Mouse (Mus musculus) liver, embryonic 14.5 days (tissue): ENCODE measurements at regions not wholly inside any gene's neighbourhood (a gene's known extent, or its start where the extent isn't known, plus 50 kb on each side); places are given as distances from the start of the nearest gene placed in this dataset.

ENCODE experiments used
- ATAC-seq: fragments of 200-750 bp; cut with Nextera tagmentation; 2 replicates; pipeline ENCODE4 v1.8.0; 2017; ENCODE audit warnings: moderate number of reproducible peaks, mild to moderate bottlenecking, moderate library complexity; ENCODE audit not compliant: insufficient read depth
- DNase-seq, 3 experiments: peaks; one replicate each; pipeline ENCODE4 v3.0.0-alpha.2; 2012 to 2013; ENCODE audit warnings: low read depth in 3 of 3, low spot score in 3 of 3
- H3K27ac ChIP-seq: fragments of 300-500 bp; sonication (generic); 2 replicates; pipeline ENCODE4 v1.5.1; 2014; ENCODE audit warnings: moderate library complexity, mild to moderate bottlenecking, control low read depth, inconsistent platforms
- H3K27me3 ChIP-seq: fragments of 300-500 bp; sonication (generic); 2 replicates; pipeline ENCODE4 v1.6.1; 2014; ENCODE audit warnings: mild to moderate bottlenecking, low read length, moderate library complexity; ENCODE audit not compliant: control insufficient read depth, insufficient read depth
- H3K36me3 ChIP-seq: fragments of 300-500 bp; sonication (generic); replicated peaks from 2 replicates; pipeline ENCODE4 v1.6.1; 2014; ENCODE audit warnings: low read depth; ENCODE audit not compliant: control insufficient read depth, insufficient read depth
- H3K4me1 ChIP-seq, 2 experiments: fragments of 200-500 bp in 1 of 2; fragments of 300-500 bp in 1 of 2; sonication (generic) in 1 of 2; replicated peaks; 2 replicates each; pipeline ENCODE4 v1.6.1; 2012 to 2014; ENCODE audit warnings: antibody characterized with exemption in 1 of 2, inconsistent platforms in 1 of 2, low read length in 1 of 2; ENCODE audit not compliant: control insufficient read depth in 2 of 2, insufficient read depth in 2 of 2
- H3K4me2 ChIP-seq: fragments of 300-500 bp; sonication (generic); 2 replicates; pipeline ENCODE4 v1.6.1; 2014; ENCODE audit warnings: low read depth, mild to moderate bottlenecking, control low read depth, moderate library complexity
- H3K4me3 ChIP-seq, 2 experiments: fragments of 200-500 bp in 1 of 2; fragments of 300-500 bp in 1 of 2; sonication (generic) in 1 of 2; 2 replicates each; pipeline ENCODE4 v1.5.1; 2012 to 2014; ENCODE audit warnings: low read depth in 2 of 2, low read length in 2 of 2, mild to moderate bottlenecking in 2 of 2, control low read depth in 1 of 2, inconsistent platforms in 1 of 2, moderate library complexity in 1 of 2; ENCODE audit not compliant: insufficient read depth in 1 of 2
- H3K9ac ChIP-seq: fragments of 300-500 bp; sonication (generic); replicated peaks from 2 replicates; pipeline ENCODE4 v1.6.1; 2014; ENCODE audit warnings: mild to moderate bottlenecking, control low read depth, moderate library complexity
- H3K9me3 ChIP-seq: fragments of 300-500 bp; sonication (generic); 2 replicates; pipeline ENCODE4 v1.6.1; 2016; ENCODE audit warnings: low read length, mixed read lengths; ENCODE audit not compliant: control insufficient read depth
- CTCF ChIP-seq: IDR thresholded peaks from 2 replicates; pipeline ENCODE4 v1.5.1; 2016; ENCODE audit warnings: antibody characterized with exemption, low read depth, control low read depth
- EP300 ChIP-seq: IDR thresholded peaks from 2 replicates; pipeline ENCODE4 v1.6.1; 2016; ENCODE audit warnings: antibody characterized with exemption, low read depth
- WGBS: fragments of 180-500 bp; shearing (Covaris S2); extraction: QIAGEN DNeasy Blood & Tissue Kit; methylation state at CpG from one replicate; pipeline ENCODE4 v1.1.7; 2014; ENCODE audit not compliant: insufficient replicate concordance; 5-methylcytosine and 5-hydroxymethylcytosine counted together

- no peak overlapping the region for H3K4me3 ChIP-seq
- TF ChIP-seq EP300 (no peak), CTCF (no peak)
- H3K27ac ChIP-seq, result no peak overlapping the region
- DNase-seq, result no peak
- no peaks in the 10 kb centered on the region for H3K9me3 ChIP-seq
- no peaks in the 10 kb centered on the region for H3K4me1 ChIP-seq
- no peak overlapping the region for H3K4me2 ChIP-seq
- H3K27me3 ChIP-seq, result no peaks in the 10 kb centered on the region
- no peaks in the 10 kb centered on the region for H3K36me3 ChIP-seq
- no peak for ATAC-seq
- no peak overlapping the region for H3K9ac ChIP-seq
- 51% methylated on average over 2 of the region's 2 CpGs for WGBS
These were observed 70.9 kb upstream of the Btg1 start for GRCm38 (mm10) chr10:96545761-96546388.

- 46% methylated on average over 2 of the region's 2 CpGs for WGBS
- H3K9me3 ChIP-seq, result no peaks in the 10 kb centered on the region
- H3K36me3 ChIP-seq, result no peaks in the 10 kb centered on the region
These were observed 67.2 kb upstream of the Btg1 start for GRCm38 (mm10) chr10:96549651-96550050.

DNA sequence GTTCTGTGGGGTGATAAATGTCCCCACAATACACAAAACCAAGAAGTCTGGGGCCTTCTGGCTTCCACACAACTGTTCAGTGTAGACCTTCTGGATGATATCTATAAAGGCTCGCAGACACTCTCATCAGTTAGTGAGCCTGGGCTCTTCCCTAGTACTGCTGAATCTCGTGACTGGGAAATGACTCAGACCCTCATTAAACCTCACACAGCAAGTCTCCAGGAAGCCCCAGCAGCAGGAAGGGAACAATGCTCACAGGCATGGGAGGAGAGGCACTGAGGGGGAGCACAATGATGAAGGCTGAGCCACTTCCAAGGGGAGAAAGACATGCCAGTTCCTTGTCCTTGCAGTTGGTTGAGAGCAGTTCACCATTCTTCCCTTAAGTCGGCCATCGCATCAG is 66.5 kb upstream of the Btg1 start:
- Histone ChIP-seq H3K9ac (no peak overlapping the region), H3K27ac (no peak overlapping the region), H3K27me3 (no peaks in the 10 kb centered on the region), H3K4me2 (no peak overlapping the region), H3K9me3 (no peaks in the 10 kb centered on the region), H3K36me3 (no peaks in the 10 kb centered on the region), H3K4me1 (no peaks in the 10 kb centered on the region), H3K4me3 (no peak overlapping the region)
- WGBS, result 47% methylated on average over 4 of the region's 4 CpGs
- TF ChIP-seq EP300 (no peak), CTCF (no peak)
- no peak for DNase-seq
- ATAC-seq, result no peak

More at GRCm38 (mm10) chr10:96549651-96550050, 67.2 kb upstream of the Btg1 start:
- no peaks in the 10 kb centered on the region for H3K4me1 ChIP-seq
- H3K4me3 ChIP-seq, result no peak overlapping the region
- ATAC-seq (no peak), DNase-seq (no peak)
- no peak overlapping the region for H3K27ac ChIP-seq
- H3K27me3 ChIP-seq, result no peaks in the 10 kb centered on the region
- H3K9ac ChIP-seq, result no peak overlapping the region
- no peak for TF ChIP-seq EP300
- TF ChIP-seq CTCF, result no peak
- no peak overlapping the region for H3K4me2 ChIP-seq

DNA sequence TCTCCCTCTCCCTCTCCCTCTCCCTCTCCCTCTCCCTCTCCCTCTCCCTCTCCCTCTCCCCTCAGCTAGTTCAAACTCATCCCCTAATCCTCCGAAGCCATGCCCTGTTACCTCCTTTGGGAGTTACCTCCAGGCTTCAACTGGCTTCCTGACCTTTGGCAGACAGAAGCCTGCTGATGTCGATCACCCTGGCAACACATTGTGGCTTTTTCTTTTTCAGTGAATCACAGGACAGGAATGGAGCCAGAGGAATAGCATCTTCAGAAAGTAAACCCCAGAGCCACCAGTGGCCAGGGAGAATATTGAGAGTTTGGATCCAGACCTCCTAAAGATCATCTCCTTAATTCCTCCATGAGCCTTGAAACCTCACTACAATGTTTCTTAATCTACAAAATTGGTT is 59.5 kb upstream of the Btg1 start:
- Histone ChIP-seq H3K27me3 (no peaks in the 10 kb centered on the region), H3K4me1 (no peaks in the 10 kb centered on the region), H3K9ac (no peak overlapping the region), H3K36me3 (no peaks in the 10 kb centered on the region), H3K4me2 (no peak overlapping the region), H3K9me3 (no peaks in the 10 kb centered on the region), H3K27ac (no peak overlapping the region), H3K4me3 (no peak overlapping the region)
- DNase-seq (no peak), ATAC-seq (no peak)
- TF ChIP-seq CTCF (no peak), EP300 (no peak)
- WGBS, result 48% methylated on average over 2 of the region's 2 CpGs

- Histone ChIP-seq H3K9me3 (no peaks in the 10 kb centered on the region), H3K36me3 (no peaks in the 10 kb centered on the region), H3K27ac (no peak overlapping the region), H3K27me3 (no peaks in the 10 kb centered on the region), H3K9ac (no peak overlapping the region), H3K4me3 (no peak overlapping the region), H3K4me1 (no peaks in the 10 kb centered on the region), H3K4me2 (no peak overlapping the region)
- no peak for ATAC-seq
- TF ChIP-seq EP300 (no peak), CTCF (no peak)
- DNase-seq, result no peak
These were observed 51.5 kb upstream of the Btg1 start for GRCm38 (mm10) chr10:96565343-96565742.
